Mouse (Mus musculus) olfactory bulb, adult 2 months (tissue): ENCODE results near the gene Sv2b.

Source experiments
- CTCF ChIP-seq: fragments of 200-500 bp; IDR thresholded peaks from 2 replicates; pipeline ENCODE4 v1.5.1; 2012; ENCODE audit warnings: low read depth, mild to moderate bottlenecking, low read length, moderate library complexity; ENCODE audit not compliant: insufficient read depth
- POLR2A ChIP-seq: fragments of 200-500 bp; IDR thresholded peaks from 2 replicates; pipeline ENCODE4 v1.6.1; 2012; ENCODE audit warnings: mild to moderate bottlenecking, low read depth, low read length, moderate library complexity; ENCODE audit not compliant: insufficient read depth

DNA sequence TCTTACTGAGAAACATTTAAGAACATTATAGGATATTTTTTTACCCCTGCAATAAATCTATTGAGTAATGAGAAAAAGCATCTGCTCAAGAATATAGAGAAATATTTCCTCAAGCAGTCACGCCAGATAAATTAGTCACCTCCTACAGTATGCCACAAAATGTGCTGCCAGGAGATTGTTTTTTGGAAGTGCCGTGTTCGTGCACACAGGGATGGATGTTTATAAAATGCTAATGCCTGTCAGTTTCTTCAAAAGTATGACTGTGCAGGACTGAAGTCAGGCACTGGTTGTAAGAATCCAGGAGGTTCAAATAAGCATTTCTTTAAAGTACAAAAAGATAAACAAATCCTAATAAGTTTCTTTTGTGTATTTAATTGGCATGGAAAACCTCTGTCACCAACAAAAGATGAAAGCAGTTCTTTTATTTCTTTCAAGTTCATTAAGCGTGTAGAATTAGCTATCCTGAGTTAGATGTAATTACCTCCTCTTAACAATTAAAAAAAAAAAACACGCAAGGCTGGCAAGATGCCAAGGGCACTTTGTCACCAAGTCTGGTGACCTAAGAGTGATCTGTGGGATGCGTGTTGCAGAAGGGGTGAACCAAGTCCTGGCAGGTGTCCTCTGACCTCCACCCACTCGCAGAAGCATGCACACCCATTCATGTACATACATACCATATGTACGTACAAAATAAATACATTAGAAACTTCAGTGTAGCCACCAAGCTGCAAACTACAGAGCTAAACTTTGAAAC lies 68.1 kb downstream of the Sv2b start:
- TF ChIP-seq POLR2A (no peak), CTCF (no peak)
